Mouse (Mus musculus) ES-E14 (cell line): Measurements from ENCODE around the gene Psmb4. TPM values are rescaled to one million over a fixed set of nuclear protein-coding genes. Genes with fewer than 3 reads are reported as not detected.
"Not testable (repeated sequence)": the region's sequence is repeated elsewhere in the genome, so short reads cannot be mapped to it uniquely, and the experiment has no call there.

Experiments used
- DNase-seq: peaks from one replicate; pipeline ENCODE4 v3.0.0-alpha.2; 2013; ENCODE audit warnings: low read depth, low spot score
- H3K27ac ChIP-seq: 2 replicates; pipeline ENCODE4 v1.5.1; 2012; ENCODE audit warnings: low read depth, mild to moderate bottlenecking, low read length, moderate library complexity, mixed read lengths; ENCODE audit not compliant: poor library complexity, insufficient read depth, severe bottlenecking
- H3K36me3 ChIP-seq: 2 replicates; pipeline ENCODE4 v1.6.1; 2012; ENCODE audit warnings: mild to moderate bottlenecking, low read length, moderate library complexity, mixed read lengths; ENCODE audit not compliant: control insufficient read depth, poor library complexity, insufficient read depth, severe bottlenecking
- H3K4me1 ChIP-seq, 2 experiments: fragments of 150-350 bp in 1 of 2; sonication (generic) in 1 of 2; 2 replicates each; pipeline ENCODE4 v1.6.1; 2012; ENCODE audit warnings: low read length in 2 of 2, mild to moderate bottlenecking in 1 of 2, mixed read lengths in 1 of 2; ENCODE audit not compliant: control insufficient read depth in 2 of 2, insufficient read depth in 2 of 2, poor library complexity in 1 of 2
- H3K4me3 ChIP-seq, 2 experiments: fragments of 150-350 bp in 1 of 2; sonication (generic) in 1 of 2; 2 replicates each; pipeline ENCODE4 v1.5.1; 2012; ENCODE audit warnings: low read length in 2 of 2, low read depth in 1 of 2, mild to moderate bottlenecking in 1 of 2, mixed read lengths in 1 of 2; ENCODE audit not compliant: insufficient read depth in 1 of 2, poor library complexity in 1 of 2, severe bottlenecking in 1 of 2
- H3K9ac ChIP-seq: 2 replicates; pipeline ENCODE4 v1.6.1; 2012; ENCODE audit warnings: low read depth, mild to moderate bottlenecking, low read length, mixed read lengths; ENCODE audit not compliant: poor library complexity, insufficient read depth, severe bottlenecking
- H3K9me3 ChIP-seq: fragments of 150-350 bp; sonication (generic); 2 replicates; pipeline ENCODE4 v1.6.1; 2012; ENCODE audit warnings: low read depth, mild to moderate bottlenecking, low read length; ENCODE audit not compliant: control insufficient read depth, insufficient read depth
- CHD2 ChIP-seq: IDR thresholded peaks from 2 replicates; pipeline ENCODE4 v1.6.1; 2014; ENCODE audit warnings: mild to moderate bottlenecking, low read depth, low read length, inconsistent platforms
- HCFC1 ChIP-seq: IDR thresholded peaks from 2 replicates; pipeline ENCODE4 v1.6.1; 2012; ENCODE audit warnings: low read length, inconsistent platforms, borderline replicate concordance; ENCODE audit not compliant: insufficient read depth
- MAFK ChIP-seq: IDR thresholded peaks from 2 replicates; pipeline ENCODE4 v1.6.1; 2014; ENCODE audit warnings: mild to moderate bottlenecking, low read depth, low read length, inconsistent platforms; ENCODE audit not compliant: insufficient read depth
- ZC3H11A ChIP-seq: IDR thresholded peaks from 2 replicates; pipeline ENCODE4 v1.6.1; 2012; ENCODE audit warnings: low read depth, mild to moderate bottlenecking, inconsistent platforms, low read length, borderline replicate concordance
- ZNF384 ChIP-seq: IDR thresholded peaks from 2 replicates; pipeline ENCODE4 v1.6.1; 2012; ENCODE audit warnings: low read depth, low read length, inconsistent platforms
- in situ Hi-C, 2 experiments: fragments of 600-800 bp; cut with MboI; formaldehyde crosslinking; loops; one replicate each; pipeline ENCODE4 v1.15.1; 2025; ENCODE audit warnings: low sequenced_read_pairs in 2 of 2, inconsistent platforms in 1 of 2; ENCODE audit not compliant: unreplicated experiment in 2 of 2
- total RNA-seq: library from RNA; depleted of rRNA; stranded (reverse); fragments of 300-350 nt; gene quantifications from 2 replicates; pipeline ENCODE4 v1.2.3, GENCODE M21; 2012

The Psmb4 gene
- total RNA-seq, 1 experiment: 498 TPM

DNA sequence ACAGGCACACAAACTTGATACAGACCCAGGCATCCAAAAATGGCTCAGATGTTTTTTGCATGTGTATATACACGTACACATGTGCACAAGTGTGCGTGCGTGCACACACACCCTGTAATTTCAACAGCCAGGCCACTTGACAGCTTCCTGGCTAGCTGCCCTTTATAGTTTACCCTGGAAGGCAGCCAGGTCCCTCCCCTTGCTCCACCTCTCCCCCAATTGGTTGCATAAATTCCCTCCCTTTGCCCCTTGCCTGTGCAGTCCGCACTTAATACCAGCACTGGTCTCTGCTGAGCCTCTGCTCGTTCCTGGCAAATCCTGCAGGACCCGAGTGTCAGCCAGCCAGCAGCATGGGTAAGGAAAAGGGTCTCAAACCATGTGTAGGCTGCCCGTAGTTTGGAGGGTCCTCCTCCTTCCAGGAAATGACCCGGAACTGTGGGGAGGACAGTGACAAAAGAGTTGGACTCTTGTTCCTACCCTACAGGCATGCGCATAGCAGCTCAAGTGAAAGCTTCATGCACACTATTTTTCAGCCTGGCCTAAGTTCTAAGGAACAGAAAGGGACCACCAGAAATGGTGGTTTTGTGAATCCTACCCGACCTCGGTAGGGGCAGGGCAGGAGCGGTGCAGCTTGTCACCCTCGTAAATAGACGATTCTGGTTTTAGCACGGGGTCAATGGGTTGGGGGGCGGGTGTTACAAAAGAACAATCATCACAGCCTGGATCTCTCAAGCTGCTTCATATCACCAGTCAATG is 46.2 kb upstream of the Psmb4 start, which contains the start of gene Selenbp1:
Selenbp1 (plus strand) TSS at position 248 of the 756 bp plus-strand sequence.
- TF ChIP-seq ZNF384: no peak
- TF ChIP-seq CHD2: no peak
- no peak for TF ChIP-seq HCFC1
- TF ChIP-seq ZC3H11A: no peak
- TF ChIP-seq MAFK: no peak
- Histone ChIP-seq H3K4me3 (peak within 1 kb of the TSS; percentile 10 to 53; a peak in 3 of 4 replicates), H3K4me1 (peaks cover 1 to 11% of the 10 kb centered on the region in 2 experiments; a peak in 2 of 4 replicates), H3K9ac (0 out of 2 replicates have a peak within 1 kb of the TSS, but pooled peaks have one; percentile 14), H3K36me3 (no peaks in the 10 kb centered on the region), H3K9me3 (no peaks in the 10 kb centered on the region), H3K27ac (no peak within 1 kb of the TSS)
- DNase-seq: no peak
- in situ Hi-C loops: no loop called here

DNA sequence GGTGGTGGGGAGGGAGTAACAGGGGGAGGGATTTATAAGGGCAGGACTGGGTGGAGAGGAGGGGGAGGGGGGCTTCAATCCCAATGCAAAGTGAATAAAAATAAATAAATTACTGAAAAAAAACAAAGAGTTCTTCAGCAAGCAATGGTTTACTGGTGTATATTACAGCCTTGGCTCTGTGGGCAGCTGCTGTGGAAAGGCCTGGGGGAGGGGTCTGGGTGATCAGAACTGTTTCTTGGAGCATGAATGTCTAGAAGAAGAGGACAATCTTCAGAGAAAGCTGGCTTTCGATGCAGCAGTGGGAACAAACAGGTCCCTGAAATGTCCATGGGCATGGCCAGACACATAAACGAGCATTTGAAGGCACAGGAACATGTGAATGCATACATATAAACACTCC is 45.5 kb upstream of the Psmb4 start:
- H3K4me3 ChIP-seq, H3K9ac ChIP-seq, in situ Hi-C loops, H3K36me3 ChIP-seq, H3K27ac ChIP-seq, H3K9me3 ChIP-seq, DNase-seq: not testable (repeated sequence)
- H3K4me1 ChIP-seq: peaks cover 1 to 11% of the 10 kb centered on the region in 2 experiments; a peak in 2 of 4 replicates

DNA sequence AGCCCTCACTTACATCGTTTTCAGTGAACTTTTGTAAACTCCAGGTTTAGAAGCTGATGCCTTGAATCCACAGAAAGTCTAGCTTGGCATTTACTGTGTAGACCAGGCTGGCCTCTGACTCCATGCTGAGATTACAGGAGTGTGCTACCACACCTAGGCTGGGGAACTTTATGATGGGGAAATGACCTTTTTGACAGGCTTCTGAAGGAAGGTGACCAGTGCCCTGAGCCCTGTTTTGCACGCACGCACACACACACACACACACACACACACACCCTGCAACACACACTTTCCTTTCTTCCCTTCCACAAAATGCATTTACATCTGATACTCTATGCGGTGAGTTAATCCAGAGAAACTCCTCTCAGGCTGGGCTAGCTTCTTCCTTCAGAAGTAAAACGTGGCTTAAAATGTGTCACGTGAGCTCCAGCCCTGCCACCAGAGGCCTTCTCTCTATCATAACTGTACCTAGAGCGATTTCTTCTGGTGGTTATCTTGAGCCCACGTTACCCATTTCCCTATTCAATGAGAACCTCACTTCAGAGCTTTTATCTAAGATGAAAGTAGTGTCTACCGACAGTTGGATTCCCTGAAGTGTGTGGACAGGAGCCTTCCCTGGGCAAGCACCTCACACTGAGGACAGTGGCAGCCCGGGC is 44.8 kb upstream of the Psmb4 start:
- in situ Hi-C loops, H3K9ac ChIP-seq, H3K36me3 ChIP-seq, H3K27ac ChIP-seq, H3K4me3 ChIP-seq, H3K9me3 ChIP-seq, DNase-seq: not testable (repeated sequence)
- H3K4me1 ChIP-seq: peaks cover 1 to 11% of the 10 kb centered on the region in 2 experiments; a peak in 2 of 4 replicates

DNA sequence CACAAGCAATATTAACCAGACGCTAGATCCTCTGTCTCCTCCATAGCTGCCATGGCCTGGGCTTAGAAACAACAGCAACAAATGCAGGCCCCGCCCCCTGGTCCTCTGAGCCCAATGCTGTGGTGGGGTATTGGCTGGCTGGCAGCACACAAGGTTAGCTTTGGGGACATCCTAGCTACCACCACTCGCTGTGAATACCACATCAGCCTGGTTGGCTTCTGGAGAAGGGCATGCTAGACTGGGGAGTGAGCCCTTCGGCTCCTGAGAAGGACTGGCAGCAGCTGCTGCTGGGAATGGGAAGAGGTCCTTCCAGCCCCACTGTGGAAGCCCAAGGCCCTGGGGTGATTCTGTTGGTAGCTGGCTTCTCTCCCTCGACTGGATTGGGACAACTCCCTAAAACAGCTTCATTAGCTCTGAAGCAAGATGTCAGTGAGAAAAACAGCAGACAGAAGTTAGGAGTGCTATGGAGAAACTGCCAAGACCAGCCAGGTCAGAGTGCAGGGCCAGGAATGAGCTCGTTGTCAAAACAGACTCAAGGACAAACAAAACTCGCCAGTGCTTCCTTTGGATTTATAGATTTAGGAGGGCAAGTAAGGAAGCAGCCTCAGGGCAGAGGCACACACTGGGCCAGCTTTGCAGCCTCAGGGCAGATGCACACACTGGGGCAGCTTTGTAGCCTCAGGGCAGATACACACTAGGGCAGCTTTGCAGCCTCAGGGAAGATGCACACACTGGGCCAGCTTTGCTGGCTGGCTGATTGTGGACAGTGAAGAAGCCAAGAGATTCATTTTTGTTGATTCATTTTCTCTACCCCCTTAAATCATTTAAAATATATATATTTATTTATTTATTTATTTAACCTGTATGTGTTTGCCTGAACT is 43.9 kb upstream of the Psmb4 start:
- H3K9ac ChIP-seq, H3K36me3 ChIP-seq, in situ Hi-C loops, H3K27ac ChIP-seq, H3K9me3 ChIP-seq, H3K4me3 ChIP-seq, DNase-seq: not testable (repeated sequence)
- H3K4me1 ChIP-seq: peaks cover 1 to 10% of the 10 kb centered on the region in 2 experiments; a peak in 2 of 4 replicates

DNA sequence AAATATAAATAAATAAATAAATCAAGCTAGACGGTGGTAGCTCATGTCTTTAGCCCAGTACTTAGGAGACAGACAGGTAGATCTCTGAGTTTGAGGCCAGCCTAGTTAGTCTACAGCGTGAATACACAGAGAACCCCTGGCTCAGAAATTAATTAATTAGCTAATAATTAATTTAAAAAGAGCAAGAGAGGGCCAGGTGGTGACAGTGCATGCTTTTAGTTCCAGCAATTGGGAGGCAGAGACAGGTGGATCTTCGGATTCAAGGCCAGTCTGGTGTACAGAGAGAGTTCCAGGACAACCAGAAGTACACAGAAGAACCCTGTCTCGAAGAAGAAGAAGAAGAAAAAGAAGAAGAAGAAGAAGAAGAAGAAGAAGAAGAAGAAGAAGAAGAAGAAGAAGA is 42.2 kb upstream of the Psmb4 start:
- H3K9ac ChIP-seq, H3K36me3 ChIP-seq, H3K4me3 ChIP-seq, in situ Hi-C loops, H3K9me3 ChIP-seq, H3K27ac ChIP-seq, DNase-seq: not testable (repeated sequence)
- peaks cover 1 to 10% of the 10 kb centered on the region in 2 experiments; a peak in 2 of 4 replicates for H3K4me1 ChIP-seq

DNA sequence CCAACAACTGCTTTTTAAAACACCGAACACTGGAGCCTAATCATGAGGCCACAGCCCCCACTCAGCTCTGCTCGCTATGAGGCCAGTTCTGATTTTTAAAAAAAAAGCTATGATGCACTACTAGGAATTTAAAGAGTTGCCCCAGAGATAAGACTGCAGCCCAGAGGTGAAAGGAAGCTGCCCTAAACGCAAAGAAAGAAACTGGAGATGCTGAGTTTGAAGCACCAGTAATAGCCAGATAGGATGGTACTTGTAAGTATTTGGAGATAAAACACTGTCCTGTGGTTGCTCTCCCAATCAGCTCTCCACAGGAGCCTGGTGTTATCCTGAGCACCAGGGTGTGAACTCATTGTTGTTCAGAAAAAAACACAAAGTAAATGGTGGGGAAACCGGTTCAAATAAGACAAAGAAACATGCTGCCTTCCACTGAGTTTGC is 39.6 kb upstream of the Psmb4 start:
- in situ Hi-C loops, H3K4me1 ChIP-seq, H3K9ac ChIP-seq, H3K27ac ChIP-seq, H3K9me3 ChIP-seq, H3K36me3 ChIP-seq, H3K4me3 ChIP-seq, DNase-seq: not testable (repeated sequence)
